Mouse (Mus musculus): ENCODE data around the gene Lcn2. TPM values are rescaled to one million over a fixed set of nuclear protein-coding genes. Genes with fewer than 3 reads are reported as not detected.

Lcn2 gene
- polyA plus RNA-seq, 1 experiment from 2014 or later, result 1.2 TPM

GRCm38 (mm10) chr2:32425568-32425967 is 37.5 kb upstream of the Lcn2 start:
- Histone ChIP-seq H3K9me3 (replicated peaks; ENCODE audit: control insufficient read depth, low read length, poor library complexity, severe bottlenecking) (no peaks in the 10 kb centered on the region), H3K27ac (ENCODE audit: low read length) (no peak overlapping the region), H3K36me3 (ENCODE audit: control insufficient read depth, insufficient read depth, low read length) (peaks cover 4% of the 10 kb centered on the region), H3K4me1 (ENCODE audit: control insufficient read depth, insufficient read depth, low read length) (peaks cover 57% of the 10 kb centered on the region), H3K27me3 (ENCODE audit: control insufficient read depth, insufficient read depth, low read depth, low read length) (no peaks in the 10 kb centered on the region), H3K9ac (ENCODE audit: low read depth, low read length) (no peak overlapping the region), H3K4me2 (ENCODE audit: low read length) (no peak overlapping the region), H3K4me3 (ENCODE audit: low read depth, low read length) (no peak overlapping the region)
- 76% methylated on average over 5 of the region's 5 CpGs for WGBS
- no peak for ATAC-seq

- H3K27ac ChIP-seq (ENCODE audit: low read length), result no peak overlapping the region
- no peak overlapping the region for H3K4me3 ChIP-seq (ENCODE audit: low read depth, low read length)
- no peak for ATAC-seq
- no peak overlapping the region for H3K9ac ChIP-seq (ENCODE audit: low read depth, low read length)
- no peak overlapping the region for H3K4me2 ChIP-seq (ENCODE audit: low read length)
- 25% methylated on average over 3 of the region's 3 CpGs for WGBS
- H3K36me3 ChIP-seq (ENCODE audit: control insufficient read depth, insufficient read depth, low read length), result peaks cover 9% of the 10 kb centered on the region
- H3K27me3 ChIP-seq (ENCODE audit: control insufficient read depth, insufficient read depth, low read depth, low read length), result no peaks in the 10 kb centered on the region
- no peaks in the 10 kb centered on the region for H3K9me3 ChIP-seq (replicated peaks; ENCODE audit: control insufficient read depth, low read length, poor library complexity, severe bottlenecking)
- peaks cover 50% of the 10 kb centered on the region for H3K4me1 ChIP-seq (ENCODE audit: control insufficient read depth, insufficient read depth, low read length)
Measured at GRCm38 (mm10) chr2:32424796-32425195, 36.7 kb upstream of the Lcn2 start.

- 3% methylated on average over 14 of the region's 14 CpGs for WGBS
- Histone ChIP-seq H3K27me3 (ENCODE audit: control insufficient read depth, insufficient read depth, low read depth, low read length) (no peaks in the 10 kb centered on the region), H3K4me3 (ENCODE audit: low read depth, low read length) (peak overlapping the region; percentile 42), H3K9ac (ENCODE audit: low read depth, low read length) (peak overlapping the region; percentile 61), H3K36me3 (ENCODE audit: control insufficient read depth, insufficient read depth, low read length) (peaks cover 13% of the 10 kb centered on the region), H3K4me1 (ENCODE audit: control insufficient read depth, insufficient read depth, low read length) (peaks cover 39% of the 10 kb centered on the region), H3K27ac (ENCODE audit: low read length) (peak overlapping the region; percentile 78), H3K4me2 (ENCODE audit: low read length) (peak overlapping the region; percentile 78), H3K9me3 (replicated peaks; ENCODE audit: control insufficient read depth, low read length, poor library complexity, severe bottlenecking) (no peaks in the 10 kb centered on the region)
- peak; percentile 76 for ATAC-seq
Measured at GRCm38 (mm10) chr2:32423481-32424331, 35.7 kb upstream of the Lcn2 start.

- Histone ChIP-seq H3K36me3 (ENCODE audit: control insufficient read depth, insufficient read depth, low read length) (peaks cover 28% of the 10 kb centered on the region), H3K4me2 (ENCODE audit: low read length) (no peak overlapping the region), H3K4me3 (ENCODE audit: low read depth, low read length) (no peak overlapping the region), H3K9ac (ENCODE audit: low read depth, low read length) (no peak overlapping the region), H3K9me3 (replicated peaks; ENCODE audit: control insufficient read depth, low read length, poor library complexity, severe bottlenecking) (no peaks in the 10 kb centered on the region), H3K4me1 (ENCODE audit: control insufficient read depth, insufficient read depth, low read length) (peaks cover 24% of the 10 kb centered on the region), H3K27ac (ENCODE audit: low read length) (no peak overlapping the region), H3K27me3 (ENCODE audit: control insufficient read depth, insufficient read depth, low read depth, low read length) (no peaks in the 10 kb centered on the region)
- no peak for ATAC-seq
- WGBS, result 93% methylated on average over 6 of the region's 6 CpGs
Measured at GRCm38 (mm10) chr2:32421851-32422251, 33.8 kb upstream of the Lcn2 start.

- Histone ChIP-seq H3K4me2 (ENCODE audit: low read length) (no peak overlapping the region), H3K4me3 (ENCODE audit: low read depth, low read length) (no peak overlapping the region), H3K27ac (ENCODE audit: low read length) (no peak overlapping the region), H3K27me3 (ENCODE audit: control insufficient read depth, insufficient read depth, low read depth, low read length) (no peaks in the 10 kb centered on the region), H3K4me1 (ENCODE audit: control insufficient read depth, insufficient read depth, low read length) (peaks cover 24% of the 10 kb centered on the region), H3K9me3 (replicated peaks; ENCODE audit: control insufficient read depth, low read length, poor library complexity, severe bottlenecking) (no peaks in the 10 kb centered on the region), H3K9ac (ENCODE audit: low read depth, low read length) (no peak overlapping the region), H3K36me3 (ENCODE audit: control insufficient read depth, insufficient read depth, low read length) (peaks cover 40% of the 10 kb centered on the region)
- 81% methylated on average over 6 of the region's 6 CpGs for whole genome bisulfite sequencing
- ATAC-seq, result no peak
Measured at GRCm38 (mm10) chr2:32420647-32421046, 32.6 kb upstream of the Lcn2 start.

DNA sequence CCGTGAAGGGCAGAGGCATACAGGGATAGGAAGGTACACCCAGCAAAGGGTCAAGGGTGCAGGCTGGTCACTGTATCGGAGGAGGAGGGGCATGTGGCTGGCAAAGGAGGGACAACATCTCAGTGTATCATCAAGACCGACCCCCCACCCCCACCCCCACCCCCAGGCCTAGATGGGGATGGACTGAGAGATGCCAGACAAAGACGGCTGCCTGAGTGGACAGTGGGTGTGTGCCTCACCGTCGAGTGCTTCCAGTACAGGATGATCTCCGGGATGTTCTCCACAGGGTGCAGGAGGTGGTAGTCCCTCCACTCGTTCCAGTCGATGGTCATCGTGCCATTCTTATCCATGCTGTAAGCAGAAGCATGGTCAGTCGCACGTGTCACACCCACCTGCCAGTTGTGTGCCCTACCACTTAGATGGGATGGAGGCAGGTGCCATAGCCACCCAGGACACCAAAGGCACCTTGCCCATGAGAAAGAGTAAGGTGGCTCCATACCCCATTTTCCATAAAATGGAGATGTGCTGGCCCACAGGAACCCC is 32.1 kb upstream of the Lcn2 start:
- no peak overlapping the region for H3K4me2 ChIP-seq (ENCODE audit: low read length)
- ATAC-seq, result no peak
- no peak overlapping the region for H3K9ac ChIP-seq (ENCODE audit: low read depth, low read length)
- no peak overlapping the region for H3K4me3 ChIP-seq (ENCODE audit: low read depth, low read length)
- peaks cover 41% of the 10 kb centered on the region for H3K36me3 ChIP-seq (ENCODE audit: control insufficient read depth, insufficient read depth, low read length)
- no peaks in the 10 kb centered on the region for H3K27me3 ChIP-seq (ENCODE audit: control insufficient read depth, insufficient read depth, low read depth, low read length)
- H3K9me3 ChIP-seq (replicated peaks; ENCODE audit: control insufficient read depth, low read length, poor library complexity, severe bottlenecking), result no peaks in the 10 kb centered on the region
- WGBS, result 94% methylated on average over 12 of the region's 12 CpGs
- peaks cover 24% of the 10 kb centered on the region for H3K4me1 ChIP-seq (ENCODE audit: control insufficient read depth, insufficient read depth, low read length)
- H3K27ac ChIP-seq (ENCODE audit: low read length), result no peak overlapping the region

DNA sequence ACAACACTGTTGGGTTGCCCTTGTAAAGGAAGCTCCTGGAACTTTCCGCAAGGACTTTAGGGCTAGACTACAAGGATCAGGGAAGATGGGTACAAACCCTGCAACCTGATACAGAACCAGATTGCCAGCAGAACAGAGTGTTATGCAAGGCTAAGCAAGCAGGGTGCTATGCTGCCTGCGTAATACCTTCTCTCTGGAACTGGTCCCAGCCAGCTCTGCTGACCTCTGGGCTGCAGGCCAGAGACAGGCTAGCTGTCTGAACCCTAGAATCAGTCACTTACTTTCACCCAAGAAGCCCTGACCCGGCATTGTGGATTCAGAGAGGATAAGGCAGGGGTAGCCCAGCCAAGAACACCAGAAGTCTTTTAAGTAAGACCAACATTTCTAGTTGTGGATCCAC is 31.3 kb upstream of the Lcn2 start:
- no peak for ATAC-seq
- Histone ChIP-seq H3K27me3 (ENCODE audit: control insufficient read depth, insufficient read depth, low read depth, low read length) (no peaks in the 10 kb centered on the region), H3K36me3 (ENCODE audit: control insufficient read depth, insufficient read depth, low read length) (peaks cover 41% of the 10 kb centered on the region), H3K27ac (ENCODE audit: low read length) (no peak overlapping the region), H3K4me1 (ENCODE audit: control insufficient read depth, insufficient read depth, low read length) (peaks cover 17% of the 10 kb centered on the region), H3K9me3 (replicated peaks; ENCODE audit: control insufficient read depth, low read length, poor library complexity, severe bottlenecking) (no peaks in the 10 kb centered on the region), H3K9ac (ENCODE audit: low read depth, low read length) (no peak overlapping the region), H3K4me3 (ENCODE audit: low read depth, low read length) (no peak overlapping the region), H3K4me2 (ENCODE audit: low read length) (no peak overlapping the region)
- WGBS, result 90% methylated on average over 3 of the region's 3 CpGs

- Histone ChIP-seq H3K9ac (ENCODE audit: low read depth, low read length) (no peak overlapping the region), H3K27me3 (ENCODE audit: control insufficient read depth, insufficient read depth, low read depth, low read length) (no peaks in the 10 kb centered on the region), H3K9me3 (replicated peaks; ENCODE audit: control insufficient read depth, low read length, poor library complexity, severe bottlenecking) (no peaks in the 10 kb centered on the region), H3K4me1 (ENCODE audit: control insufficient read depth, insufficient read depth, low read length) (peaks cover 10% of the 10 kb centered on the region), H3K4me3 (ENCODE audit: low read depth, low read length) (no peak overlapping the region), H3K27ac (ENCODE audit: low read length) (no peak overlapping the region), H3K4me2 (ENCODE audit: low read length) (no peak overlapping the region), H3K36me3 (ENCODE audit: control insufficient read depth, insufficient read depth, low read length) (peaks cover 41% of the 10 kb centered on the region)
- WGBS, result 89% methylated on average over 12 of the region's 12 CpGs
- ATAC-seq, result no peak
Measured at GRCm38 (mm10) chr2:32418430-32419151, 30.5 kb upstream of the Lcn2 start.

GRCm38 (mm10) chr2:32417486-32417885 is 29.4 kb upstream of the Lcn2 start:
- no peak overlapping the region for H3K4me3 ChIP-seq (ENCODE audit: low read depth, low read length)
- no peak overlapping the region for H3K9ac ChIP-seq (ENCODE audit: low read depth, low read length)
- WGBS, result 96% methylated on average over 8 of the region's 8 CpGs
- no peaks in the 10 kb centered on the region for H3K9me3 ChIP-seq (replicated peaks; ENCODE audit: control insufficient read depth, low read length, poor library complexity, severe bottlenecking)
- no peaks in the 10 kb centered on the region for H3K27me3 ChIP-seq (ENCODE audit: control insufficient read depth, insufficient read depth, low read depth, low read length)
- no peak overlapping the region for H3K4me2 ChIP-seq (ENCODE audit: low read length)
- 0 out of 2 replicates have a peak, but pooled peaks cover under 1% of the 10 kb centered on the region for H3K4me1 ChIP-seq (ENCODE audit: control insufficient read depth, insufficient read depth, low read length)
- no peak overlapping the region for H3K27ac ChIP-seq (ENCODE audit: low read length)
- H3K36me3 ChIP-seq (ENCODE audit: control insufficient read depth, insufficient read depth, low read length), result peaks cover 42% of the 10 kb centered on the region
- no peak for ATAC-seq
